Mouse (Mus musculus) lung, adult 2 months (tissue): ENCODE data around the gene Syt17.

Experiments used
- CTCF ChIP-seq: fragments of 200-500 bp; IDR thresholded peaks from 2 replicates; pipeline ENCODE4 v1.5.1; 2011; ENCODE audit warnings: mild to moderate bottlenecking, low read length, control low read depth; ENCODE audit not compliant: insufficient read depth
- POLR2A ChIP-seq: fragments of 200-500 bp; IDR thresholded peaks from 2 replicates; pipeline ENCODE4 v1.6.1; 2011; ENCODE audit warnings: low read depth, mild to moderate bottlenecking, control low read depth, low read length, borderline replicate concordance; ENCODE audit errors: extremely low read depth

DNA sequence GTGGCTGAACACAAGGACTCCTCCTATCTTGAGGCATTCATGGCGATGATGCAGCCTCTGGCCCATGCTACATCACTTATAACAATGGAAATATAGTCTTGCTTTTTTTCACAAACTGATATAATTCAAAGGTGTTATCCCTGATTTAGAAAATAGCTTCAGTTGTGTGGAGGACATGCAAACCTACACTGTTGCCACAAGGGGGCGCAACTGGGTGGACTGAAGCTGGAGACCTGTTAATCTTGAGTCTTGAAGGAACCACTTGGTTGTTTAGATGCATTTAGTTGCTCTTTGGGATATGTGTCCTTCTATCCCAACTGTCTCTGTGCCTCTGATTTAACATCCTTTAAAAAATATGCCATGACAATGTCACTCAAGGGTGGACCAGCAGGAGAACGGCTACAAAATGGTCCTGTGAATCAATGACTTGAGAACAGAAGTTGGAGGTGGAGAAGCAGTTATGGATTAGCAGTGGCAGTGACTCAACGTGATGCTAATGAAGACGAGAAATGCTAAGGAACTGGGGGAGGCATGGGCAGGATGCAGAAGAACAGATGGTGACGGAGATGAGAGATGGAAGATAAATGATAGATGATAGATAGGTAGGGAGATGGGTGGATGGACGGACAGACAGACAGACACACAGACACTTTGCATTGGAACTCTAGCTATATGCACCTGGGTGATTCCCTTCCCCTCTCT, 10.8 kb downstream of the Syt17 start:
- TF ChIP-seq CTCF: peak; percentile 74
- no peak for TF ChIP-seq POLR2A
